In genomic region chr11:7263971-7264370, GRCm38 (mm10) we compare ENCODE assay signal across 23 mouse cellular contexts. TPM values are rescaled to one million over a fixed set of nuclear protein-coding genes. Genes with fewer than 3 reads are reported as not detected.
DNase-seq lines count a peak whose midpoint lies in the region; ATAC-seq lines count a peak whose summit lies in the region.
"Had no signal": no experiment of that assay in that cellular context is flagged by ENCODE, and none has a peak within 500 bp of the region (broad histone marks: within the 10 kb centered on the region; RNA-seq: fewer than 3 reads in every experiment).

No protein-coding gene starts in this region.

- no peak overlapping the region for H3K4me3 ChIP-seq in kidney, embryonic 16.5 days (ENCODE audit: low read length)
- H3K4me3 ChIP-seq: embryonic facial prominence, embryonic 15.5 days; erythroblast, embryonic 14.5 days; forebrain, embryonic 10.5 days; heart, adult 2 months; heart, embryonic 12.5 days; hindbrain, embryonic 15.5 days had no signal

- no peak overlapping the region for H3K27ac ChIP-seq in kidney, embryonic 16.5 days (ENCODE audit: low read length)
- H3K27ac ChIP-seq: embryonic facial prominence, embryonic 15.5 days; forebrain, embryonic 10.5 days; heart, adult 2 months; hindbrain, embryonic 15.5 days had no signal

- no peak for ATAC-seq in kidney, embryonic 16.5 days (ENCODE audit: low FRiP score, low TSS enrichment)
- ATAC-seq: CD4-positive, CD25-positive, alpha-beta regulatory T cell, adult 4 months; forebrain, embryonic 14.5 days had no signal

- WGBS in kidney, embryonic 16.5 days = 44% methylated on average over 4 of the region's 4 CpGs

- DNase-seq in heart, adult 11 months = peak; percentile 28
- no peak for DNase-seq in heart, adult 8-10 months (ENCODE audit: low spot score)
- DNase-seq in kidney, adult 9 months = peak; percentile 50
- peak; percentile 28 for DNase-seq in lung, postnatal 36 days
- DNase-seq in lung, postnatal 10 days = no peak
- no peak for DNase-seq in cerebellum, postnatal 4 days (ENCODE audit: low spot score in 2 of 2)
- DNase-seq: adrenal gland, adult 8-10 months; adrenal gland, postnatal 36 days; B cell, adult 2 months; cerebellum, adult 2 months; cerebellum, postnatal 10 days; embryo, embryonic 11 days; gastrocnemius, postnatal 10 days; heart, adult 2 months had no signal

- no peaks in the 10 kb centered on the region for H3K36me3 ChIP-seq in kidney, embryonic 16.5 days (ENCODE audit: insufficient read depth, low read length)
- H3K36me3 ChIP-seq: embryonic facial prominence, embryonic 15.5 days; forebrain, embryonic 10.5 days; G1E; heart, embryonic 12.5 days; hindbrain, embryonic 15.5 days had no signal

- no peaks in the 10 kb centered on the region for H3K9me3 ChIP-seq in kidney, embryonic 16.5 days (ENCODE audit: low read length)
- H3K9me3 ChIP-seq: embryonic facial prominence, embryonic 15.5 days; forebrain, embryonic 10.5 days; heart, embryonic 12.5 days; hindbrain, embryonic 15.5 days had no signal

- no peak overlapping the region for H3K9ac ChIP-seq in kidney, embryonic 16.5 days (replicated peaks; ENCODE audit: low read length)
- H3K9ac ChIP-seq: embryonic facial prominence, embryonic 15.5 days; heart, embryonic 12.5 days; hindbrain, embryonic 15.5 days had no signal

- H3K27me3 ChIP-seq in kidney, embryonic 16.5 days (ENCODE audit: insufficient read depth, low read length) = no peaks in the 10 kb centered on the region
- H3K27me3 ChIP-seq: embryonic facial prominence, embryonic 15.5 days; heart, embryonic 12.5 days; hindbrain, embryonic 15.5 days had no signal

- no peaks in the 10 kb centered on the region for H3K4me1 ChIP-seq in kidney, embryonic 16.5 days (ENCODE audit: insufficient read depth, low read length)
- H3K4me1 ChIP-seq: embryonic facial prominence, embryonic 15.5 days; heart, embryonic 12.5 days; hindbrain, embryonic 15.5 days had no signal

- H3K4me2 ChIP-seq in kidney, embryonic 16.5 days (replicated peaks; ENCODE audit: low read depth, low read length) = no peak overlapping the region
- H3K4me2 ChIP-seq: embryonic facial prominence, embryonic 15.5 days; heart, embryonic 12.5 days; hindbrain, embryonic 15.5 days had no signal

RNA-seq across cellular contexts. Expression of gene Igfbp3, which starts 50.2 kb away (rescaled TPM):
- 10 to 100 TPM; 19.5 to 46.4 (median 24.3) TPM for total RNA-seq in heart, adult 8-10 months (2022)
- 85.9 and 97.3 TPM in 2 replicates for polyA plus RNA-seq in kidney, embryonic 16.5 days (2015; fragmentation: Nextera tagmentation; extraction: Ambion mirVana)
- polyA plus RNA-seq: CD4-positive, CD25-positive, alpha-beta regulatory T cell, adult 4 months; G1E had no signal

Comparison
In these comparisons a context has a peak if more than half of its experiments do, and no peak if none do; other contexts are left out.
1. DNase-seq: peak in heart, adult 11 months (single experiment), kidney, adult 9 months (single experiment) and lung, postnatal 36 days (single experiment); none in heart, adult 8-10 months (single experiment), lung, postnatal 10 days (single experiment) and cerebellum, postnatal 4 days (0 of 2).